Mouse (Mus musculus): Measurements from ENCODE around the gene Hikeshi. TPM values are rescaled to one million over a fixed set of nuclear protein-coding genes. Genes with fewer than 3 reads are reported as not detected.
A peak's percentile ranks its signal among the peaks of the same experiment; 100 is the strongest.

Gene Hikeshi
- total and polyA plus RNA-seq, 3 experiments: 66.6 to 126 (median 67.5) TPM

- Histone ChIP-seq H3K27ac (ENCODE audit: insufficient read depth, low read depth) (no peak overlapping the region), H3K27me3 (replicated peaks) (no peaks in the 10 kb centered on the region), H3K4me1 (ENCODE audit: control insufficient read depth in 1 of 2, insufficient read depth in 2 of 2) (peaks cover 0 to 4% of the 10 kb centered on the region in 2 experiments; a peak in 2 of 4 replicates), H3K9me3 (replicated peaks; ENCODE audit: low read length) (no peaks in the 10 kb centered on the region), H3K4me2 (ENCODE audit: insufficient read depth, low read depth, poor library complexity, severe bottlenecking) (no peak overlapping the region; the same call in 1 of the 2 replicates), H3K36me3 (replicated peaks in 1 of 2; ENCODE audit: control insufficient read depth in 1 of 2, insufficient read depth in 1 of 2, low read length in 1 of 2) (no peaks in the 10 kb centered on the region), H3K4me3 (replicated peaks in 1 of 3; ENCODE audit: low read depth in 2 of 3, low read length in 2 of 3, poor library complexity in 1 of 3) (no peak overlapping the region), H3K79me2 (replicated peaks; ENCODE audit: control insufficient read depth, extremely low read depth, insufficient read depth, poor library complexity, severe bottlenecking) (no peaks in the 10 kb centered on the region), H3K9ac (ENCODE audit: insufficient read depth, low read depth) (no peak overlapping the region)
- no peak for TF ChIP-seq NELFE (IDR thresholded peaks at IDR 0.05; ENCODE audit: low read depth, low read length)
- no peak for TF ChIP-seq SIN3A (IDR thresholded peaks at IDR 0.05; ENCODE audit: low read length)
- TF ChIP-seq IRF4 (IDR thresholded peaks at IDR 0.05; ENCODE audit: low read depth, low read length): no peak
- no peak for TF ChIP-seq POLR2A (IDR thresholded peaks at IDR 0.05; ENCODE audit: low read depth, low read length)
- no peak for TF ChIP-seq GABPA (IDR thresholded peaks at IDR 0.05; ENCODE audit: insufficient replicate concordance, low read depth, low read length)
- no peak for TF ChIP-seq USF2 (conservative IDR thresholded peaks at IDR 0.05; ENCODE audit: low read depth, low read length)
- TF ChIP-seq MXI1 (IDR thresholded peaks at IDR 0.05; ENCODE audit: low read depth, low read length): no peak
- TF ChIP-seq RAD21 (IDR thresholded peaks at IDR 0.05; ENCODE audit: low read depth, low read length): no peak
- TF ChIP-seq USF1 (IDR thresholded peaks at IDR 0.05; ENCODE audit: low read depth, low read length): no peak
- no peak for DNase-seq (ENCODE audit: extremely low read depth)
- in situ Hi-C loops (cut with MboI; ENCODE audit: low pct_ligation_motif_present, low pct_unique_long_range_greater_than_20kb, low sequenced_read_pairs) (no loop called here), dilution Hi-C loops (cut with MboI; ENCODE audit: extremely low pct_ligation_motif_present, extremely low pct_unique_long_range_greater_than_20kb, low sequenced_read_pairs) (no loop called here)
Observed at GRCm38 (mm10) chr7:89884551-89884950, 56.5 kb downstream of the Hikeshi start.

GRCm38 (mm10) chr7:89879686-89880085 lies 61.3 kb downstream of the Hikeshi start:
- Histone ChIP-seq H3K4me1 (ENCODE audit: control insufficient read depth in 1 of 2, insufficient read depth in 2 of 2) (peaks cover 0 to 6% of the 10 kb centered on the region in 2 experiments; a peak in 1 of 4 replicates), H3K79me2 (replicated peaks; ENCODE audit: control insufficient read depth, extremely low read depth, insufficient read depth, poor library complexity, severe bottlenecking) (no peaks in the 10 kb centered on the region), H3K4me2 (ENCODE audit: insufficient read depth, low read depth, poor library complexity, severe bottlenecking) (no peak overlapping the region), H3K9me3 (replicated peaks; ENCODE audit: low read length) (no peaks in the 10 kb centered on the region), H3K9ac (ENCODE audit: insufficient read depth, low read depth) (no peak overlapping the region), H3K27ac (ENCODE audit: insufficient read depth, low read depth) (no peak overlapping the region), H3K4me3 (replicated peaks in 1 of 3; ENCODE audit: low read depth in 2 of 3, low read length in 2 of 3, poor library complexity in 1 of 3) (no peak overlapping the region), H3K27me3 (replicated peaks) (no peaks in the 10 kb centered on the region), H3K36me3 (replicated peaks in 1 of 2; ENCODE audit: control insufficient read depth in 1 of 2, insufficient read depth in 1 of 2, low read length in 1 of 2) (no peaks in the 10 kb centered on the region)
- dilution Hi-C loops (cut with MboI; ENCODE audit: extremely low pct_ligation_motif_present, extremely low pct_unique_long_range_greater_than_20kb, low sequenced_read_pairs) (no loop called here), in situ Hi-C loops (cut with MboI; ENCODE audit: low pct_ligation_motif_present, low pct_unique_long_range_greater_than_20kb, low sequenced_read_pairs) (no loop called here)
- TF ChIP-seq HCFC1 (IDR thresholded peaks at IDR 0.05; ENCODE audit: low read depth, low read length): no peak
- peak; percentile 64 for TF ChIP-seq ZNF384 (IDR thresholded peaks at IDR 0.05; ENCODE audit: low read depth, low read length)
- peak; percentile 17 for DNase-seq (ENCODE audit: extremely low read depth)

Other genes with a start within 250 kb of the Hikeshi start
- not detected in 2 replicates for gene Ccdc81, start 37.6 kb downstream of the Hikeshi start, total RNA-seq (2012; rRNA removed)
- gene Ccdc81, start 37.6 kb downstream of the Hikeshi start, total RNA-seq (2014; rRNA removed): not detected in 2 replicates
- gene Ccdc81, start 37.6 kb downstream of the Hikeshi start, polyA plus RNA-seq (2012; ENCODE audit: insufficient read length, low read depth): not detected in 2 replicates
- gene Eed, start 39.8 kb upstream of the Hikeshi start, total RNA-seq (2012; rRNA removed): 108 and 138 TPM in 2 replicates
- 143 and 161 TPM in 2 replicates for gene Eed, start 39.8 kb upstream of the Hikeshi start, total RNA-seq (2014; rRNA removed)
- 242 and 267 TPM in 2 replicates for gene Eed, start 39.8 kb upstream of the Hikeshi start, polyA plus RNA-seq (2012; ENCODE audit: insufficient read length, low read depth)
- gene Picalm, start 189.0 kb upstream of the Hikeshi start, total RNA-seq (2012; rRNA removed): 26.1 and 27.6 TPM in 2 replicates
- gene Picalm, start 189.0 kb upstream of the Hikeshi start, total RNA-seq (2014; rRNA removed): 94.3 and 101 TPM in 2 replicates
- gene Picalm, start 189.0 kb upstream of the Hikeshi start, polyA plus RNA-seq (2012; ENCODE audit: insufficient read length, low read depth): 53.2 and 53.4 TPM in 2 replicates

Data from CH12.LX (cell line).